Mouse (Mus musculus) c-Kit-negative CD71-positive TER-119-positive erythroid progenitor cells, embryonic 14.5 days (primary cell): ENCODE measurements around the gene Epb41.

Source experiments
- DNase-seq: peaks from one replicate; pipeline ENCODE4 v3.0.0-alpha.2; 2013; ENCODE audit warnings: low read depth, low spot score

The Epb41 gene

DNA sequence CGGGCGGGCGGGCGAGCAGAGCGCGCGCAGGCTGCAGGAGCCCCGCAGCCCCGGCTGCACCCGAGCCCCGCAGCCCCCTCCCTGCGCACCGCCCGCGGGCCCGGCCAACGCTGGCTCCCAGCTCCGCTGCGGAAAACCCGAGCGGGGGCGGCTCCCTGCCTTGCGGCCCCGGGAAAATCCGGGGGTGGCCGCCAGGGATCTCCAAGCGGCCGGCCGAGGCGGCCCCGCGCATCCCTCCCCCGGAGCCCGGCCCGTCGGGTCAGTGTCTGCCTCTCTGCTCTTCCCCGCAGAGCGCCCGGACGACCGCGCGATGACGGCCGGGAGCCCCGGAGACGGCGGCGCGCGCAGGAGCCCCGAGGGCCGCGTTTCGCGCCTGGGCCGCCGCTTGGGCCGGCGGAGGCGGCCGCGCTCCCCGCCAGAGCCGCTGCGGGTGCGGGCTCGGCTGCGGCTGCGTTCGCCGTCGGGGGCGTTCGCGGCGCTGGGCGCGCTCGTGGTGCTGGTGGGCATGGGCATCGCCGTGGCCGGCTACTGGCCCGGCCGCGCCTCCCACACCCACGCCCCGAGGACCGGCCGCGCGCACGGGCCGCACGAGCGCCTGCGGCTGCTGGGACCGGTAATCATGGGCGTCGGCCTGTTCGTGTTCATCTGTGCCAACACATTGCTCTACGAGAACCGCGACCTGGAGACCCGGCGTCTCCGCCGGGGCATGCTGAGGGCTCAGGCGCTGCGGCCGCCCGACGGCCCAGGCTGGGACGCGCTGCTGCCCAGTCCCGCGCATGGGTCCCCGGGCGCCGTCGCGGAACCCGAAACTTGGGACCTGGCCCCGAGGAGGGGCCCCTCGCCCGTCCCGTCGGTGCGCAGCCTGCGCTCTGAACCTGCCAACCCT lies 153.4 kb downstream of the Epb41 start, which contains the start of gene Tmem200b:
Tmem200b (plus strand) TSS at position 311 of the 886 bp plus-strand sequence.
- DNase-seq = no peak

DNA sequence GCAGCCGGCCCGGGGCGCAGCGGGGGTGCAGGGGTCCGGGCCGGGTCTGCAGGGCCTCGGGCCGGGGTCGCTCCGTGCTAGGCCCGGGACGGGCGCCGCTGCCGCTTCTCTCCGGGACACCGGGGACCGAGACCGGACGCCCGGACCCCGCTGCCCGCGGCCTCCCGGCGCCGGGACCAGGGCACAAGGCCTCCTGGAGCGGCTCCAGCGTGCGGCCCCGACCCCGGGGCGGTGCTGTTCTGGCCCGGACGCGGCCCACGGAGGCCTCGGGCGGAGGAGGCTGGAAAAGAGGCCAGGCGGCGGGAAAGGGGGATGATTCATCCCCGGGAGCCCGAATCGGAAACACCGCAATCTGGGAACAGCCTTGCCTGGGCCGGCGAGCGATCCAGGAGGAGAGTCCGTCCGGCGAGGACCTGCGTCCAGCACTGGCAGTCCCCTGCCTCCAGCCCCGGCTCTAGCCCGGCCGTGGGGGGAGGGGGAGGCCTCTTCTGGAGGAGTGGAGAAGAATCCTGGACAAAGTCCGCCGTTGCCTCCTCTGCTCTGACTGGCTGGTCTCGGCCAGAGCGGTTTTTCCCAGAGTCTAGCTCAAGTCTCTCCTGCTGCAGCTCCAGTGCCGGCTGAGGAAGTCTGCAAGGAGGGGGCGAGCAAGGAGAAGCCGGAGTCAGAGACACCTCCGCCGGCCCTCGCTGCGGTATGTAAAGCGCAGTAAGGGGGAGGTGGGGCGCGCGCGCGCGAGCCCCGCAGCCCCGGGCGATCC lies 154.3 kb downstream of the Epb41 start:
- no peak for DNase-seq

DNA sequence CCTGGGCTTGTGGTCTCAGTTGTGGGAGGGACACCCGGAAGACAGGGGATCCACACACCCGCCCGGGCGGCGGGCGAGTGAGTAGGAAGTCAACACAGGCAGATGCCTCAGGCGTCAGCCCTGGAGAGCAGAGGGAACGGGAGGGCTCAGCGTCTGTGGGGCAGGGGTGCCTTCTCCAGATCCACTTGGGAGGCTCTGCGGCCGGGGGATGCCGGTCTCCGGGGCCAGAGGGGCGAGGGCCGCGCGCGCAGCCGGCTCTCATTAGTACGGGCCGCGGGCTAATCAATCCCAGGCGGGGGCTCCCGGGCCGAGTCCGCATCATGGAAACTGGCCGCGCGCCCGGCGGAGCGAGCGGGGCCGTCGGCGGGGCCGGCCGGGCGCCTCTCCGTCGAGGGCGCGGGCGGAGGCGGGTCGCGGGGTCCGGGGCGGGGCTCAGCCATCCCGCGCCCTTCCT lies 155.0 kb downstream of the Epb41 start:
- DNase-seq = no peak

DNA sequence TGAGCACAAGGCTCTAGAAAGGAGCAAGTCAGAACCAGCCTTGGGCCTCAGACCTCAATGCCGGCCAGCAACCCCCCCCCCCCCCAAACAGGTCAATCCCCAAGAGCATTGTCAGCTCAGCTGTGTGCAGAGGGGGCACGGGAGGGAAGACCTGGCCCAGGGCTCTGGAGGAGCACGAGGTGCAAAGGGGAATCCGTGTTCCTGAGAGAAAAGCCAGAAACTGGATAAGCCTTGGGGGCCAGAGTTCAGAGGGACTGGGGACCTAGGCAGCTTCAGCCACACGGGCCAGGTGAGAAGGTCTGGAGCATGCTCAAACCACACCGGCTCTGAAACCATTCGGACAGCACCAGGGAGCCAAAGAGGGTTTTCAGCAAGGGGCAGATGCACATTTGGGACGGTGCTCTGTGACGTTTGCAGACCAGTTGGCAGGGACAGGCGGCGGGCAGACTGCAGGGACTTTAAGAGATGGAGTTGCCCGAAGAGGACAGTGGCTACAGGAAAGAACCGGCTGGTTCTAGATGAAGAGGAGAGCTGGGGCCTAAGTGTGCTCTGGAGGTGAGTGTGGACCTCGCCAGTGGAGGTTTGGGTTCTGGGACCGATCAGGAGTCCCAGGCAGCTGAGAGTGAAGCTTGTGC lies 155.5 kb downstream of the Epb41 start:
- no peak for DNase-seq

DNA sequence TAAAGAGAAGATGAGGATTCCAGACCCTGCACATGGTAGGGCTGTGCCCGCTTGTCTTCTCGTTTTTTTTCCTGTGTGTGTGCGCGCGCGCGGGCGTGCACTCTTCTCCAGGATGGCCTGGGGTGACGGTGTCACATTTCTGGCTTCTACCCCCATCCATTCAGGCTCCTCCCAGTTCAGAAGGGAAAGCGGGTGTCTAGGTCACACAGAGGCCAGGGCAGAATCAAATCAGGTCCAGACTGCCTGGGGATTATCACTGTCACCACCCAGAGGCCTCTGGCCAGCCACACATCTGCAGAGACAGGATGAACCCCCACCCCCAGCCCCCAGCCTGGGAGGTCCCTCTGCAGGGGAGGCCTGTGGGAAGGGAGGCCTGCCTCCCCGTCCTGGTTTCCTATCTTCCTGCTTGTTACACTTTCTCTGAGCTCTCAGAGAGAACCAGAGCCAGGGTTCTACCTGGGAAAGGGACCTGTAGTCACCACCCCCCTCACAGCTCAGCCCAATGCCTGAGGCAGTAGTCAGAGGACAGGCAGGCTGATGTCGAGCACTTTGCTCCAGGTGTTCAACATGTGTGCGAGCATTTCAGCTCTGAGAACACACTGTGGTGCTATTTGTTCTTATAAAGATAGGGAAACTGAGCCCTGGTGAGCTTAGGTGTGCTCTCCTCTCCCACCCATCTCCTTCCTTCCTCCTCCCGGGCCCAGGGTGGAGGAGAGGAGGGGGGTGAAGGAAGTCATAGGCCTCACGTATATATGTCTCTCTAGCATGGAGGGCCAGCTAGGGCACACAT lies 156.2 kb downstream of the Epb41 start:
- no peak for DNase-seq

DNA sequence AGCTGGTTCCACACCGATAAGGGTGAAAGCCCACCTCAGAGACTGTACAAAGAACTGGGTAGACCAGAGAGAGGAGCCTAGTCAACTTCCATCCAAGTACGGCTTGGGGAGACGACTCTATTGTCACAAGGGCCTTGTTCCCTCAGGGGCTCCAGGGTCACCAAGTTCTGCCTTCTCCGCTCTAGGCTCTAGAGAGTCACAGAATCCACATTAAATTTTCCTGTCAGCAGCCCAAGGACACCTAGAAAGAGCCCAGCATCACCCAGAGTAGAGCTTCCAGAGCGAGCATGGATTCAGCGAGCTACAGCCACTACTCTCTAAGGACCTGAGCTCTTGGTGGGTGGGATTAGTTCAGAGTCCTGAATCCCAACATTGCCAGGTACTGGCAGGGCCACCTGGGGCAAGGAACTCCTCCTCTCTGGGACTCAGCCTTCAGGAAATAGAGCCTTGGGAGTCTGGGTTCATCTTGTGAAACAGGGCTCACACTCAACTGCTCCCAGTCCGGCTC lies 157.0 kb downstream of the Epb41 start:
- DNase-seq = no peak

DNA sequence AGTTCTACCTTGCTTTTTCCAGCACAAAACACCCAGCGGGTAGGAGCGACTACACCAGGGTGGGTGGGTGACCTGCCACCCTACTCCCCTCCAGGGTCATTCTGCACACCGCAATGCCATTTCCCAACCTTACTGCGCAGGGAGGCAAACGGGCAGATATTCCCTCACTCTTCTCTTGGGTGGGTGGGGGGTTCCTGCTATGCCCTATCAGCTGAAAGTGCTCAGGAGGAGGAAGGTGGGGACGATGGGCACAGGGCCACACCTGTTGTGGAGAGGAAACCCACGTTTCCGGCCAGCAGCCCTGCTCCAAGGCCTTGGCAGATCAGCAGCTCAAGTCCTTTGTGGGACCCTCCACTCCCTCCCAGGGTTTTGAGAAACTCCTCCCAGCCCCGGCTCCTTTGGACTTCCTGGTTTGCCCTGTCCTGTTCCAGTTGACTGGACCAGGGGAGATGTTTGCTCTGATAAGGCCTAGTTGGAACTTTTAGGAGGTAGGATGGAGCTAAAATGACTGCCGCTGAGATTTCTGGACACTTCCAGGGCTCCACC lies 158.0 kb downstream of the Epb41 start:
- DNase-seq = no peak

DNA sequence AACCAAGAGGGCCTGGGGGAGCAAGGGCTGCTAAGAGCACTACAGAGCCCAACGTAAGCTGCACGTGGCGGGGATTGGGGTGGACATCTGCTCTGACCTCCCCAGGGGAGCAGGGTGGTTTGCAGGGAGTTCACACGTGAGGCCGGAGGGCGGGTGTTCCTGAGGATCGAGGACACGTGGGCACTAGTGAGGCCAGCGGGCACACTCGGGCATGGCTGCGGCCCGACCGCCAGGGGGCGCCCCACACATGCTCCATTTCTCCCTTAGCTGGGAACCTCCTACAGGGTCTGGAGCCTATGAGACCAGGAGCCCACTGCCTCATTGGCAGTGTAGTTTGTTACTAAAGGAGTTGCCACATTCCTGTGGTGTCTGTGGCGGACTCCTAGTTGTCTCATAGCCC lies 158.7 kb downstream of the Epb41 start:
- DNase-seq = peak; percentile 65

DNA sequence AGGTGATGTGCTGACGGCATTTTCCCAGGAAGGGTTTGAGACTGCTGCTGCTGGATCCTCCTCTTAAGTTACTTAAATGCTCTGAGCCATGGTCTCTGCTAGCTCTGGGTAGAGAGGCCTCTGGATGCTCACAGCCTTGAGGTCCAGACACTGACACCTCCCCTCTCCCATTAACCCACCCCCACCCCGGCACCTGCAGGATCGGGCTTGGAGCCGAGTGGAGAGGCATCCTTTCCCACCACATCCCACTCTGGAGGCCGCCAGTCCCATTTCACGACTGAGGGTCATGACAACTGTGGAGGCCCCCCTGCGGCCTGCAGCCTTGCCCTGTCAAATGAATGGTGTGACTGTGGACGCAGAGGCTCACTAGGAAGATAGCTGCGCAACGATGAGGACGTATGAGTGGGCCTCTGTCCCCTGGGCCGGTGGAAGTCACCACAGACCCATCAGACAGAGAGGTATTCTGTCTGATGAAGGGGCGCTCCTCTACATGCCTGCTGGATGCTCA lies 159.2 kb downstream of the Epb41 start:
- no peak for DNase-seq

DNA sequence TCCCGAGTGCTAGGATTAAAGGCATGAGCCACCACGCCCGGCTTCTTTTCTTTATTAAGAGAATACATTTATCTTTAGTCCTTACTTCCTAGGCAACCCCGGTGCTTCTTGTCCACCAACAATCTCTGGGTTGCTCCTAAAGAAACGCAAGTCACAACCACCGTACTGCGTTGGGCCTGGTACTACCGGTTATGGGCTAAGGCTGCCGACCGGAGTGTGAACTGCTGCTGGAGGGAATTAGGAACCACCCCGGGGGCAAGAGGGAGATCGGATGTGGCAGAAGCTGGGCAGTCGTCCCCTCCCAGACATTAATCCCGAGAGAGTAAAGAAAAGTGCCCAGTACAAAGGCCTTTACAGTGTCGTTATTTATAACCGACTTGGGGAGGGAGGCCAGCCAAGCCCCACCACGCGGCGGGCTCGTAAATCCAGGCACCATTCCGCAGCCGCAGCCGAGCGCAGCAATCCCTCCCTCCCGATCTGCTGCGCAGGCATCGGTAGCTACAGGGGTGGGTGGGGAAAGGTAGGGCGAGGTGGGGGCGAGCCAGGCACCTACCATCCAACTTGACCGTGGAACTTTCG lies 160.1 kb downstream of the Epb41 start:
- no peak for DNase-seq

DNA sequence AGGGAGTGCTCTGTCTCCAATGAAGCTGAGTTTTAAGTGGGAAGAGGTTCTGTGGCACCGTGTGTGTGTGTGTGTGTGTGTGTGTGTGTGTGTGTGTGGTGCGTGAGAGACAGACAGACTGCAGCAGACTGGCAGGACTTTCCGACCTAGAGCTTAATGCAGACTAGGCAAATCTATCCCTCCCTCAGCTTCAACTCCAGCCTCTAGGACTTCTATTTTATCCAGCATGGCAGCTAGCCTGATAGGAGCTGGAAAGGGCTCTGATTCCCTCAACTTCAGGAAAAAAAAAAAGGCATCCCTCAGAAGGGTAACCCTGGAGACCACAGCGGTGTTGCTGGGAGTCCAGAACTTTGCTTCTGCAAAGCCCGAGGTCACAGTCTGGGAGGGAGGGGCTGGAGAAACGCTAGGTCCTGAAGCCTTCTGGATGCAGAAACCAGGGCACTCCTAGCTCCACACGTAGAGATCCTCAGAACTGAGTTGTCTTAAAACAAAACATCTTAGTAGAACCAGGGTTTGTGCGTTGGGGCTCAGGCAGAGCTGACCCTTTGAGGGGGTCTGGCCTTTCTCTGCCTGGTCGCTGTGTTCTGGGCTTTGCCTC lies 161.0 kb downstream of the Epb41 start:
- no peak for DNase-seq

DNA sequence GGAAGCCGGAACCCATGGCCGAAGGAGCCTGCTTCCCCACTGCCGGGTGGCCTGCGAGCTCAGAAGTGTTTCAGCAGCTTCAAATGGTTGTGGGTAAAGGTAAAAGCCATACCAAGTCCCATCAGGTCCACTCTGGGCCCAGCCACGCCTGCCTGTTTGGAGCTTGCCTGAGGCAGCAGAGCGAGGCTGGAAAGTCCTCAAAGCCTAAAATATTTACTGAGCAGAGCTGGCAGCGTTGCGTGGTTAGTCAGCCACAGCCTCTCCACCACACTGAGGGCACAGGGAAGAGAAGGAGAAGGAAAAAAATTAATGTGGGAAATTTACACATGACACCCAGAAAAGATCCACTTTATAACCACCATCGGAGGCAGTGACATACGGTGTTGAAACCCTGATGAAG lies 161.6 kb downstream of the Epb41 start:
- DNase-seq = no peak

DNA sequence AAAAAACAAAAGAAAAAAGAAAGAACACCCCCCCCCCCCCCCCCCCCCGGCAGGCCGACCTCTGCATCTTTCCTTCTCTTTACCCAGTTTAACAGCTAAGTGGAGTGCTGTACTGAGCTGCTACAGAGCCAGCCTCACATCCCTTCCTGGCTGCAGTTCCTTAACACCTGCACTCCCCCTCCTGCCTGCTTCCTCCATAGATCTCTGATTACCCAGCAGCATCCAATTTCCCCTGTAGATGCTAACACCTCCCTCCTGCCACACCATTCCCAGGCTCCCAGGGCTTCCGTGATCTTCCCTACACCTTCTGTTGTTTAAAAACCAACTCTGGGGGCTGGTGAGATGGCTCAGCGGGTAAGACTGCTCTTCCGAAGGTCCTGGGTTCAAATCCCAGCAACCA lies 163.6 kb downstream of the Epb41 start:
- DNase-seq = no peak

DNA sequence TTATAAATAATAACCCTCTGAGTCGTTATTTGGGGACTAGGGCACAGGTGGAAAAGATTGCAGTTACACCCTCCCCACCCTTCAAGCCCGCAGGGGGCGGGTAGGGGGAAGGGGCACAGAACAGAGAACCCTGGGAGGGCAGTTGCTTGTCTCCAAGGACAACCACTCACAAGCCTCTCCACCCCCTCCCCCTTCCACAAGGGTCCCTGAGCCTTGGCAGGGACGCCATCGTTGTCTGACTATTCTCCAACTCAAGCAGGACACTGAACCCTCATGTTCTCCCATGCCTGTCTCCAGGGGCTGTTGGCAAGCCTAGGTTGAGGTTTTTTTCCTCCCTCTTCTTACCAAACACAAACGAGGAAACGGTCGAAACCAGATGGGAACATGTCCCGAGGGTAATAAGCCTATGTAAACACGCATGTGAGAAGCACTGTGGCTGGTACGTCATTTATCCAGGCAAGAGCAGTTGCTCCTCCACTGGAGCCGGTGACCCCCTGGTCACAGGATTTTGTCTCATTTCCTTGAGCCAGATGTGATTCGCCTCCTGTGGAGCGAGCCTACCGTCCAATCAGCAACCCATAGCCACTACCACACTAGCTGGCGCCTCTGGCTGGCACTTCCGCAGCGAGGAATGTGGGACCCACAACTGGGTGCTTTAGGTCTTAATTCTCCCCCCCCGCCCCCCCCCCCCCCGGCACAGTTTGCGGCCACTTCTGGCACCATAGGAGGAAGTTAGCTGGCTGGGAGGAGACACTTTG lies 164.7 kb downstream of the Epb41 start:
- no peak for DNase-seq

DNA sequence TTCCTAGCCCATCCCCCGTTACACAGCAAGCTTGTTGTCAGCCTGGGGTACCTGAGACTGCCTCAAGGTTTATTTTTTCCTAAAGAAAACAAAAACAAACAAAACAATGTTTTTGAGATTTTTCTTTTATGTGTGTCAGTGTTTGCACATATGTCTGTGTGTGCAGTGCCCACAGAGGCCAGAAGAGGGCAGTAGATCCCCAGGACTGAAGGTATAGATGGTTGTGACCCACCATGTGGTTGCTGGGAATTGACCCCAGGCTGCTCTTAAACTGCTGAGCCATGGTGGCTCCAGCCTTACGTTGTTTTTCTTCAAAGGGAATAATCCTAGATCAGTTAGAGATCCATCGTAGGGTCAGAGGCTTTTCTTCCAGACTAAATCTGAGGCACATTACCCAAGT lies 167.2 kb downstream of the Epb41 start:
- no peak for DNase-seq

DNA sequence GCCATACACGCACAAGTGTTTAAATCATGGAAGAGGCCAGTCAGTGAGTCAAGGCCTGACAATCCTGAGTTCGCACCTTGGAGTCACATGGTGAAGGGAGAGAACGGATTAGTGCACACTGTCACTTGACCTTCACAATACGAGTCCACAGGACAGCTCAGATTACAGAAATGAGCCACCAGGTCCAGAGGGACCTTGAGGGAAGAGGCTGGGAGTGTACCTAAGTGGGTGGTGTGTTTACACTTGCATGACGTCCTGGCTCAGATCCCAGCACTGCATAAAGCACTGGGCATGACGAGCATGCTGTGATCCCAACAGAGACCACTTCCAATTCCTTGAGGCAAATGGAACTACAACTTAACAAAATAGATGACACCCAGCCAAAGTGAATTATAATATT lies 168.7 kb downstream of the Epb41 start:
- DNase-seq = no peak

DNA sequence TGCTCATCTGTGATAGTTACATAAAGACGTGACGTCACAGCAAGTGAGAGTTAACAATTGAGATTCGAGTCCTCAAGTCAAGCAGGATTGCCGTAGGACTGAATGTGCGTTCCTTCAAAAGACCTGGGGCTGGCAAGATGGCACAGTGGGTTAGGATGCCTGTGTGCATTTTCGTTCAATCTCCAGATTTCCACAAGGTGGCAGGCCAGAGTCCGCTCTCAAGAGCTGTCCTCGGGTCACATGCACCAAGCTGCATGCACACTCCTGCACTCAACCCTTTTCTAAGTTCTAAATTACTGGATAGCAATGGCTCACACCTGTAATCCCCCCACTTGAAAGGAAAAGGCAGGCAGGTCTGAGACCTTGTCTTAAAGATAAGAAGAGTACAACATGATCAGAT lies 170.6 kb downstream of the Epb41 start:
- no peak for DNase-seq

DNA sequence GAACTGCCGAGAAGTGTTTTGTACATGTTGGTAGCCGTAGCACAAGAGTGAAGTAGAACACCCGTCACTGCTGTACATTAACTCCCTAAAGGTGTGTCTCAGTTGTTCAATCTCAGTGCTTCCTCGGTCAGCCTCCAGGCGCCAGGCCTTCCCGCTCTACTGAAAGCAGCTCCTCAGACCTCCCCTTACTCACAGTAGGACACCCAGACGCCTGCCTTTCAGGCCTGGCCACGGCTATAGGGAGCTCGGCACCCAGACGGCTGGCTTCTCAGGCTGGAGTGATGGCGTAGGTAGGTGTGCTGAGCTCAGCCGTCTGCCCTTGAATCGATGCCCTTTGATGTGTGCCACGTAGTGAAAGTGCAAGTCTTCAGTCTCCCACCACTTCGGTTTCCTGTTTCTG lies 174.0 kb downstream of the Epb41 start:
- no peak for DNase-seq

DNA sequence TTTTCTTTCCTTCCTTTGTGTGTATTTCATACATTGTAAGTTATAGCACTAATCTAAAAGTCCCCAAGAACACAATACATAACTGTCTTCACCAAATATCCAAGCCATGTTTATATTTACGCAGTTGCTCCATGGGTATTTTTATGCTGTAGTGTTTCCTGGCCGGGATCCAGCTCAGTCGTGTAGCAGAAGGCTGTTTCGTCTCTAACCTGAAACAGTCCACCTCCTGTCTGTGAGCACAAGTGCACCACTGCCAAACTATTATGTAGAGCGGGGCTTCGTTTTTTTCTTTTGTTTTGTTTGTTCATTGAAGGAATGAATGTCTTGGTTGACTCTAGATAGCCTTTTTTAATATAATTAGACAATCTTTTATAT lies 176.0 kb downstream of the Epb41 start:
- no peak for DNase-seq
